Mouse (Mus musculus) A20 (cell line): Measurements from ENCODE around the gene Dhx36.

Experiments used
- DNase-seq: peaks from one replicate; pipeline ENCODE4 v3.0.0-alpha.2; 2011; ENCODE audit warnings: low read depth, low spot score

Dhx36 gene

DNA sequence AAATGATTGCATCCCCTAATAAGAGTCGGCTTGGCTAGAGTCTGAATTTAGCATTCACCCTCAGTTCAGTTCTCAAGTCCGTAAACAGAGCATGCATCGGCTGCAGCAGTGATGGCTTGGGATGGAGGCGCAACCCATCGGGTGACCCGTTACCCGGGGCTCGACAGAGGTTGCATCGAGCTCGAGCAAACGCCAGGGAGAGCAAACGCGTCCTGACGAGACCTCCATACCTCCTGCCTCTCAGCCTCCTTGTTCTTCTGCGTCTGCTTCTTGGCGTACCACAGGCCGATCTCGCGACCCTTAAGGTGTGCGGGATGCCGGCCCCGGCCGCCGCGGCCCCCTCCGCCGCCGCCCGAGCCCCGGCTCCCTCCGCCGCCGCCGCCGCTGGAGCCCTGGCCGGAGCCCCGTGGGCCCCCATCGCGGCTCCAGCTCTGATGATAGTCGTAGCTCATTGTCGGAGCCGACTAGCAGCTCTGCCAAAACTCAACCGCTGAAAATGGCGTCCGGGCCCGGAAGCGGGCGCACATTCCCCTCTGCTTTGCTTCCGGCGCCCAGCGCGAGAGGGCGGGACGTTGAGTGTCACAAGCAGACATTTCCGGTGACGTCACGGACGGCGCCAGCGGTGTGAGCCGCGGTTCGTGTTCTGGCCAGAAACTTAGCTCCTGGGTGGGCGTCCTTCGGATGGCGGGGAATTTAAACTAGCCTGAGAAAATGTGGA, at the start of gene Dhx36:
Dhx36 (minus strand) TSS at position 517 of the 718 bp plus-strand sequence.
- peak; percentile 94 for DNase-seq

- DNase-seq, result no peak
Observed at GRCm38 (mm10) chr3:62527593-62527992, 20.8 kb upstream of the Dhx36 start.

DNA sequence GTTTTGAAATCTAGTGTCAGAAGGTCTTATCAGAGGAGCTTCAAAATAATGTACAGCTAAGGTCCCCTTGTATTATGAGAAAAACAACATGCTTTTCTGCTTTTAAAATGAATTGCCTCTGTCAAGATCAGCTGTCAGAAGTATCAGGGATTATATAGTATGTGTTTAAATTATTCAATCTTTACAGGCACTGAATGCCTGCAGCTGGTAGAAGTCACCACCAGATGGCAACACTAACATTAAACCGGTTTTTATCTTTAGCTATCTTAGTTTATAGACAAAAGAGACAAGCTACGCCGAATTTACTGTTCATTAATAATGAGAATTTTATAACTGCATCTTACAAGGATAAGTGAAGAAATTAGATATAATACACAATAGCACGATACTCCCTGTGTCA, 20.4 kb upstream of the Dhx36 start:
- DNase-seq, result peak; percentile 10

DNA sequence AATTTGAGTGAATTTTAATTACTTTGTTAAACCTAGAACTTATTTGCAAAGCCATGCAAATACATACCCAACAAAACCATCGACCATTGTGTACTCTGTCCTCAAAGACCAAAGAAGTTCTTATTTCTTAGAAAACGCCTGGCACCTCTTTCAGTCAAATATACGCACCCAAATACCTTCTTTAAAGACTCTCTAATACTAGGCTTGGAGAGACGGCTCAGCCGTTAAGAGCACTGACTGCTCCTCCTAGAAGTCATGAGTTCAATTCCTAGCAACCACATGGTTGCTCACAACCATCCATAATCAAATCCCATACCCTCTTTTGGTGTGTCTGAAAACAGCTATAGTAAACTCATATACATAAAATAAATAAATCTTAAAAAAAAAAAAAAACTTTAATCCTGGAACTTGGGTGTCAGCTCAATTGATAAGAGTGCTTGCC, 423 bp upstream of the Dhx36 start:
- DNase-seq, result no peak

- no peak for DNase-seq
Observed at GRCm38 (mm10) chr3:62505166-62505900, 1.5 kb downstream of the Dhx36 start.

GRCm38 (mm10) chr3:62499327-62499726, 7.5 kb downstream of the Dhx36 start:
- no peak for DNase-seq

GRCm38 (mm10) chr3:62492568-62492967, 14.2 kb downstream of the Dhx36 start:
- no peak for DNase-seq

DNA sequence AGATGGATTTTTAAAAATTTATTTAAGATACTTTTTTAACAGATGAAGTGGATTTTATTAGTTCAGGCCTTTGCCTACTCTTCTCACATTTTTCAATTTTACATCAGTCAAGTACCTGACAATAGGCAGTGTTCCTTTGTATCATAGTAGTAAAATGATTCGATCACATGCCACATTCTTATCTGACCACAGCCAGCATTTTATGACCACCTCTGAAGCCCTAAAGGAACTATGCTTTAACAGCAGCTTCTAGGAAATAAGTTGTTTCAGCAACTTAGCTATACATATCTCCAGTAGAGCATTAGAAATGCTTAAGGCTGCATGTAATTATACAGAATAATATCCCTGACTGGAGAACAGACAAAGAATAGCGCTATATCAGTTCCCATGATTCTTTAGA, 22.5 kb downstream of the Dhx36 start:
- DNase-seq, result no peak

GRCm38 (mm10) chr3:62470179-62470578, 36.6 kb downstream of the Dhx36 start:
- no peak for DNase-seq

- DNase-seq, result no peak
Observed at GRCm38 (mm10) chr3:62464276-62464675, 42.5 kb downstream of the Dhx36 start.

DNA sequence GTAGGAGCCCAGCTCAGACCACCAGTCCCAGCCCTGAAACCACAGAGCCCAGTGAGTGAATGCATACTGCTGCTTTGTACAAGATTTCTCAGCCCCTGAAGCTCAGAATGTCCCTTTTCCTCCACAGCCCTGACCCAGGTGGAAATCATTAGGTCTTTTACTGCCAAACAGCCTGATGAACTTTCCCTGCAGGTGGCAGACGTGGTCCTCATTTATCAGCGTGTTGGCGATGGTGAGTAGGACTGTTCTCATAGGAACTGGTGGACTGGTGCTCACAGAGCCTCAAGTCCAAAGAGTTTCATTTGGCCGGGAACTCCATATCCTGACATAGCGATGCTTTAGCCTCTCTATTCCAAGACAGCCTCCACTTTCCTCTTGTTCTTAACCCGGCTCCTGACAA, 47.3 kb downstream of the Dhx36 start:
- DNase-seq, result no peak

DNA sequence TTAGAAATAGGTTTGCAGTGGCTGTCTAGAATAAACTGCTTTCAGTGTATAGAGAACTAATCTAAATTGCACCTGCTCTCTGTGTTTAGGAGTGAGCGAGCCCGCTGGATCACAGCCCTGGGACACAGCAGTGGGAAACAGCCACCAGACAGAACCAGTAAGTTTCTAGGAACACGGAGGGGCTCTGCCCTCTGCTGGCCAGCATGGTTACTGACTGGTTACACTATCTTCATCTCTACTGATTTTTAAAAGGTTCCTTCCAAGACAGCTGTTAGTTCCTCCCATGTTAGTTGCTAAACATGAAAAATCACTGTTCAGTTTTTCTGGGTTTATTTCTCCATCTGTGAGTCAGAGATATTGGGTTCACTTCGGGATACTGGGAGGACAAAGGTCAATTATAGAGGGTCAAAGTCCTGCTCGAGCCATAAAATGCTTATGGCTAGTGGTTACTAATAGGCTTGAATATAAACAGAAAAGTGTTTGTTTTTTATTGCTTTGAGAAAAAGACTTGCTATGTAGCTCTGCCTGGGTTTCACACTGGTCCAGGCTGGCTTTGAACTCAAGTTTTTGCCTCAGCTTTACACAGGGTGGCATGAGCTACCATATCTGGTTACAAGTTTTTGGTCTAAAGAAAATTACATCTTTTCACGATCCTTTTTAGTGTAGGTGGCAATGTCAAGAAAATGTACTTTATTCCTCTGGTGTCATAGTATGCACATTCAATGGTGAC, 48.4 kb downstream of the Dhx36 start:
- DNase-seq, result peak; percentile 40

DNA sequence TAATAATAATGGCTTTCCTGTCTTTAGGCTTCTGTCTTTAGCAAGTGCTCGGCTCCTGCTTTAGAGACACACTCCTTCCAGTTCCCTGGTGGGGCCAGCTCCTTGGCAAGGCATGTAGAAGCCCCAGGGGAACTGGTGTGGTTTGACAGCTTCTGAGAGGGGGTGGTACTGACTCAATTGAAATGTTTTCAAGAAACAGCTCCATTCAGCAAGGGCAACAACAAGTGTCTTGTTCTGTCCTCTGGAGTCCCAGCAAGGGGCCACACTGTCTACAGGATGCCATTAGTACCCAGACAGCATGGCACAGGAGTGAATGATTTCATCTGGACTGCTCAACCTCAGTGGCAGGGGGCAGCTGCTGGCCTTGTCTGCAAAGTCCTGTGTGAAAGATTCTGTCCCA, 51.0 kb downstream of the Dhx36 start:
- DNase-seq, result no peak

DNA sequence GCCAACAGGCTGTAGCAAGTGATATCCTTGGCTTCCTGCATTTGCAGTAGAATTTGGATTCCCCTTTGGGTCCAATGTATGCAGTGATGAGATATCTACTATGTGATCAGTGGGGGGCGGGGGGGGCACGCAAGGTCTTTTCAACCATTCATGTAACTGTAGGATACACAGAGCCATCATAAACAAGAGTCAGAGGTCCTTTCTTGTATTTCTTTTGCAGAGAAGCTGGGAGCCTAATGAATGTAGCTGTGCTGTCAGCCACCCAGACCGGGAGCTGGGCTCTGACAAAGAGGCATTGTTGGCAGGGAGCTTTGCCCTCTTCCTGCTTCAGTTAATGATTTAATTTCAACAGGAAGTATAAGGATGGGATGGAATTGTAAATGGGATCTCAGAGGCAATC, 52.7 kb downstream of the Dhx36 start:
- no peak for DNase-seq

DNA sequence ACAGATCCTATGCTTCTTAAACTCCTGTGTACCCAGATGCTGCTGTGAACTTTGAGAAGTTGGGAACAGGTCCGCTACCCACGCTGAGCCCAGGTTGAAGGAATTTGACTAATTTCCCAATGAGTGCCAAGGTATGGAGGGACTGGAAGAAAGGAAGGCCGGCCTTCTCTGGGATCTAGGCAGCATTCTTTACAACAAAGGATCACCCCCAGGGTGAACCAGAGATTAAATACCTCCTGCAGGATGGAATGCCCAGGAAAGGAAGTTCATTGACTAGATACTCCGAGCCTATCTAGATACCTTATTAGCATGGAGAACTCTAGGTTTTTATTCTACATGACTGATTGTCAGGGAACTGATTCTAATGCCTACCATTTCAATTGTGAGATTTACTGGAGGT, 53.8 kb downstream of the Dhx36 start:
- DNase-seq, result no peak

DNA sequence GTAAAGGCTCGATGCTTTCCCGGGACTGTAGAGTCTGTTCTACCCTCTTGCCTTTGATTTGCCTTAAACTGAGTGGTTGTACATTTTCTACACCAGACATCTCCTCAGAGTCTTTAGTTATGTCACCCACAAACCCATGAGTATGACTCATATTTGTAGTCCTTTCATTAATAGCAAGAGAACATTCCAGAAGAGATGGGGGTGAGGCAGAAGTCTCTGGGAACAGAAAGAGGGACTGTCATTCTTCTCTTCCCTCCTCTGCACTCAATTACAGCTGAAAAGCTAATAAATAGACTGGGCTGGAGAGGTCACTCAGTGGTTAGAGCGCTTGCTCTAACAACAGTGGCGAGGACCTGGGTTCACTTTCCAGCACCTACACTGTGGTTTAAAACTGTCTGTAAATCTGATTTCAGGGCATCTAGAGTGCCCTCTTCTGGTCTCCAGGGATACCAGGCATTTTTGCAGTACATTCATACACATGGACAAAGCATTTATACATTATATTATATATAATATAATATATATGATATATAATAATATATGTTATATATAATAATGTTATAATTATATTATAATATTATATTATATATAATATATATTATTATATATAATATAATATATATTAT, 56.8 kb downstream of the Dhx36 start:
- DNase-seq, result no peak

- no peak for DNase-seq
Observed at GRCm38 (mm10) chr3:62447151-62447550, 59.7 kb downstream of the Dhx36 start.

- DNase-seq, result no peak
Observed at GRCm38 (mm10) chr3:62446271-62446670, 60.5 kb downstream of the Dhx36 start.

DNA sequence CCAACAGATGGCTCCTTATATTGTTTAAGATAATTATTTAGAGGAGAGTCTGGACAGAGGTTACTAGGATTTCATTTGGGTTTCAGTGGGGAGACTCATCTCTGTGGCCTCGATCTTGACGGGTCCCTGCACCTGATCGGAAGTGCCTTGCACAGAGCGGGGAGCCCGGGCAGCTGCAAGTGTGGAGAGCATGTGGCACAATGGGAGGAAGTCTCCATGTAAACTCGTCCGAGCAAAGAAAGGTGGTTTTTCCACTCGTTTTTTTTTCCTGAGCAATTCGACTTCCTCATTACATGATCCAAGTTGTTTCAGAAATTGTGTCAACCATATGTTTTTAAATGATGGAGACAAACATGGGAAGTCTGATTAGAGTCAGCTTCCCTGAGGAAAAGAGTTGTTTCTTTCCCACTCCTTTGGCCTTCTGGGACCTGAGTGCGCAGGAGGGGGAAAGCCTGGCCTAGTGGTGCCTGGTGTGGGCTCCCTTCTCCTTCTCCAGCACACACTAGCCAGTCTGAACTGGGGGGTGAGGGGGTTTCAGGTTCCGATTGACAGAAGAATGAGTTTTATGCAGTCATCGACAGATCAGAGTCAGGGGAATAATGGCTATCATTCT, 63.1 kb downstream of the Dhx36 start:
- DNase-seq, result no peak

DNA sequence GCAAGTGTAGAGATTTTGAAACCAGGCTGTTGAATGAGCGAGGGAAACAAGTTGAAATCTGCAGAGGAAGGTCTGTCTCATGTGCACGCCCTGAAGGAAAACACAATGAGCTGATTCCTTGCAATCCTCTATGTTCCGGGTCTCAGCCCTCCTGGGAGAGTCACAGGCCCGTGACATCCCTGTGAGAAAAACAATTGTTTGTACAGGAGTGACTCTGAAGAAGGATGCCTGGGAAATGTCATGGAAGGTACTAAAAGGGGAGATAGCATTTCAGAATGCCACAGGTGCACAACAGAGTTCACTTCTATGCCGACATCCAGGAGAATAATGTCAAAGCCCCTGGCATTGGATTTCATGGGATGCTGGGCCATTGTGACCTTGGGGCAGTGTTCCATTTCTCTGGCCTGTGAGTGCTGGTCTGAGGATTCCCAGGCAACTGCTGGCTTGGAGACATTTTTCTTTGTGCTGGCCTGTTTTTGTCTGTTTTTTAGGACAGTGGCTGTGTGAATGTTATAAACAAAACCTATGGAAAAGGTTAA, 66.3 kb downstream of the Dhx36 start:
- no peak for DNase-seq

GRCm38 (mm10) chr3:62435923-62436322, 70.9 kb downstream of the Dhx36 start:
- no peak for DNase-seq
